Comparison of ENCODE assay signal across 11 mouse cellular contexts in the genomic region with DNA sequence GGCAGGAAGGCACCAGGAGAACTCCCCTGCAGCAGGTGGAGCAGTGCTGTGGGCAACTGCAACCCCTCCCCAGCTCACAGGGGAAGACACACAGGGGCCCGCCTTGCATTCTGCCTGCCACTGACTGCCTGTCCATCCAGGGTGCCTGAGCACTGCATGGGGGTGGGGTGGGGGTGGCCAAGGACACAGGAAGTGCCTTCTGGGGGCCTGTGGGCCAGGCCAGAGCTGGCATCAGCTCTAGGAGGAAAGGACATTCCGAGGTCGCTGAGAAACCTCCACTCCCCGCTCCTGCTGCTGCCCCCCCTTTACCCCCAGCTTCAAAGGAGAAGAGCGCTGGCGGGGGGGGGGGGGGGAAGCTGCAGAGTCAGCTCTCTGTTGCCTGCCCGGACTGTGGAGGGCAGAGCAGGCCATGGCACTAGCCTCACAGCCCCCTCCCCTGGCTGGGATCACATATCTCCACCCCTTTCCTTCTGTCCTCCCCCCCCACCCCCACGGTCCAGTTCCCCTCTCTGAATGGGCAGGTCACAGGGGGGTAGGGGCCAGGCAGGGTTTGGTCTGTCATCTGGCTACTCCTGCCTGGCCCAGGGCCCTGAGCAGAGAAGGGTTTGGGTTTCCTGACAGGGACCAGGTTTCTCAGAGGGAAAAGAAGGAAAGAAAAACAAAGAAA. TPM values are rescaled to one million over a fixed set of nuclear protein-coding genes. Genes with fewer than 3 reads are reported as not detected.
A peak's percentile ranks its signal among the peaks of the same experiment; 100 is the strongest.
DNase-seq lines count a peak whose midpoint lies in the region; ATAC-seq lines count a peak whose summit lies in the region.
"Had no signal": no experiment of that assay in that cellular context is flagged by ENCODE, and none has a peak within 500 bp of the region (broad histone marks: within the 10 kb centered on the region; RNA-seq: fewer than 3 reads in every experiment).

No protein-coding gene starts in this region.

- WGBS in heart, embryonic 15.5 days = 8% methylated on average over 5 of the region's 8 CpGs
- WGBS in forebrain, embryonic 15.5 days = 7% methylated on average over 6 of the region's 8 CpGs
- 5% methylated on average over 6 of the region's 8 CpGs for WGBS in midbrain, embryonic 11.5 days

- no peak; the same call in 1 of the 2 replicates for ATAC-seq in heart, embryonic 15.5 days (replicated peaks; ENCODE audit: insufficient number of reproducible peaks, insufficient read depth, low FRiP score, low read depth)
- ATAC-seq in forebrain, embryonic 15.5 days (replicated peaks) = 0 out of 2 replicates have a peak, but pooled peaks have one; percentile 14
- ATAC-seq in midbrain, embryonic 11.5 days (ENCODE audit: low FRiP score) = peak; percentile 41; the same call in 1 of the 2 replicates
- no peak for ATAC-seq in cerebellum, adult (ENCODE audit: insufficient number of reproducible peaks, low FRiP score, low TSS enrichment)
- ATAC-seq in megakaryocyte-erythroid progenitor cell, adult 5-6 weeks (replicated peaks; ENCODE audit: low FRiP score, low TSS enrichment, poor library complexity, severe bottlenecking) = no peak

- no peak overlapping the region; the same call in 1 of the 2 replicates for H3K9ac ChIP-seq in heart, embryonic 15.5 days
- no peak overlapping the region for H3K9ac ChIP-seq in forebrain, embryonic 15.5 days (replicated peaks)
- 0 out of 2 replicates have a peak overlapping the region, but pooled peaks have one; percentile 26 for H3K9ac ChIP-seq in midbrain, embryonic 11.5 days (ENCODE audit: low read length)

- peaks cover 30% of the 10 kb centered on the region for H3K4me1 ChIP-seq in heart, embryonic 15.5 days (replicated peaks)
- H3K4me1 ChIP-seq in forebrain, embryonic 15.5 days = peaks cover 26% of the 10 kb centered on the region
- peaks cover 29% of the 10 kb centered on the region for H3K4me1 ChIP-seq in midbrain, embryonic 11.5 days (ENCODE audit: control insufficient read depth, insufficient read depth, low read length)

- no peaks in the 10 kb centered on the region for H3K9me3 ChIP-seq in heart, embryonic 15.5 days (replicated peaks)
- no peaks in the 10 kb centered on the region for H3K9me3 ChIP-seq in forebrain, embryonic 15.5 days
- no peaks in the 10 kb centered on the region for H3K9me3 ChIP-seq in midbrain, embryonic 11.5 days (ENCODE audit: control insufficient read depth, low read length)

- no peak overlapping the region for H3K4me3 ChIP-seq in heart, embryonic 15.5 days
- H3K4me3 ChIP-seq in forebrain, embryonic 15.5 days = no peak overlapping the region
- no peak overlapping the region for H3K4me3 ChIP-seq in midbrain, embryonic 11.5 days (ENCODE audit: low read depth, low read length)

- no peaks in the 10 kb centered on the region for H3K36me3 ChIP-seq in heart, embryonic 15.5 days
- peaks cover under 1% of the 10 kb centered on the region; the same call in 1 of the 2 replicates for H3K36me3 ChIP-seq in forebrain, embryonic 15.5 days
- H3K36me3 ChIP-seq in midbrain, embryonic 11.5 days (ENCODE audit: control insufficient read depth, insufficient read depth, low read length) = peaks cover 13% of the 10 kb centered on the region

- 0 out of 2 replicates have a peak overlapping the region, but pooled peaks have one; percentile 6 for H3K4me2 ChIP-seq in heart, embryonic 15.5 days
- no peak overlapping the region for H3K4me2 ChIP-seq in forebrain, embryonic 15.5 days (replicated peaks)
- no peak overlapping the region for H3K4me2 ChIP-seq in midbrain, embryonic 11.5 days

- peaks cover 37% of the 10 kb centered on the region for H3K27me3 ChIP-seq in heart, embryonic 15.5 days
- no peaks in the 10 kb centered on the region for H3K27me3 ChIP-seq in forebrain, embryonic 15.5 days
- H3K27me3 ChIP-seq in midbrain, embryonic 11.5 days (ENCODE audit: control insufficient read depth, insufficient read depth, low read length) = no peaks in the 10 kb centered on the region

- no peak overlapping the region for H3K27ac ChIP-seq in heart, embryonic 15.5 days
- no peak overlapping the region for H3K27ac ChIP-seq in forebrain, embryonic 15.5 days (replicated peaks)
- H3K27ac ChIP-seq in midbrain, embryonic 11.5 days (ENCODE audit: low read depth, low read length) = peak overlapping the region; percentile 21; the same call in 1 of the 2 replicates

- DNase-seq in heart, adult 8-10 months (ENCODE audit: low spot score) = no peak
- peak; percentile 61 for DNase-seq in adrenal gland, postnatal 25 days
- no peak for DNase-seq in midbrain, embryonic 11.5 days (ENCODE audit: low spot score, missing footprints)
- DNase-seq in cerebellum, adult 9-10 months = no peak
- DNase-seq: cerebellum, adult 2 months; lung, postnatal 14 days had no signal

RNA-seq across cellular contexts. Expression of gene Enho, which starts 25.0 kb away (rescaled TPM):
- polyA plus RNA-seq in heart, embryonic 15.5 days (2015; fragmentation: Nextera tagmentation; extraction: Ambion mirVana) = 3.3 and 5.8 TPM in 2 replicates
- 10 to 100 TPM in 2 of 4 experiments, 1 to 10 TPM in 2; 8.9 to 13.9 (median 11.1) TPM for total RNA-seq in heart, adult 8-10 months (2022)
- total RNA-seq in adrenal gland, postnatal 25 days (2021) = 2.0 and 3.9 TPM in 2 replicates
- polyA plus RNA-seq in forebrain, embryonic 15.5 days (2015; fragmentation: Nextera tagmentation; extraction: Ambion mirVana) = 58.3 and 66.4 TPM in 2 replicates
- 30.4 and 32.9 TPM in 2 replicates for polyA plus RNA-seq in midbrain, embryonic 11.5 days (2014; fragmentation: Nextera tagmentation; extraction: Ambion mirVana)
- total RNA-seq in megakaryocyte-erythroid progenitor cell, adult 5-6 weeks (2014; fragmentation: Nextera tagmentation) = not detected in 2 replicates
- not detected in 2 replicates for total RNA-seq in megakaryocyte-erythroid progenitor cell, adult 5-6 weeks (2017)

RNA-seq across cellular contexts. Expression of gene Cntfr, which starts 31.7 kb away (rescaled TPM):
- 2.0 and 3.9 TPM in 2 replicates for polyA plus RNA-seq in heart, embryonic 15.5 days (2015; fragmentation: Nextera tagmentation; extraction: Ambion mirVana)
- 1 to 10 TPM; 2.2 to 5.3 (median 4.9) TPM for total RNA-seq in heart, adult 8-10 months (2022)
- total RNA-seq in adrenal gland, postnatal 25 days (2021) = 46.3 and 49.8 TPM in 2 replicates
- polyA plus RNA-seq in forebrain, embryonic 15.5 days (2015; fragmentation: Nextera tagmentation; extraction: Ambion mirVana) = 15.8 and 16.6 TPM in 2 replicates
- polyA plus RNA-seq in midbrain, embryonic 11.5 days (2014; fragmentation: Nextera tagmentation; extraction: Ambion mirVana) = 25.7 and 33.8 TPM in 2 replicates
- not detected in 2 replicates for total RNA-seq in megakaryocyte-erythroid progenitor cell, adult 5-6 weeks (2014; fragmentation: Nextera tagmentation)
- not detected in 2 replicates for total RNA-seq in megakaryocyte-erythroid progenitor cell, adult 5-6 weeks (2017)
- total RNA-seq: hematopoietic stem cell, adult 5-6 weeks had no signal

RNA-seq across cellular contexts. Expression of gene Il11ra1, which starts 34.6 kb away (rescaled TPM):
- polyA plus RNA-seq in heart, embryonic 15.5 days (2015; fragmentation: Nextera tagmentation; extraction: Ambion mirVana) = 130 and 164 TPM in 2 replicates
- total RNA-seq in heart, adult 8-10 months (2022) = 100 to 1,000 TPM in 3 of 4 experiments, 10 to 100 TPM in 1; 95.9 to 110 (median 104) TPM
- 56.7 and 83.4 TPM in 2 replicates for total RNA-seq in adrenal gland, postnatal 25 days (2021)
- polyA plus RNA-seq in forebrain, embryonic 15.5 days (2015; fragmentation: Nextera tagmentation; extraction: Ambion mirVana) = 23.8 and 26.4 TPM in 2 replicates
- polyA plus RNA-seq in midbrain, embryonic 11.5 days (2014; fragmentation: Nextera tagmentation; extraction: Ambion mirVana) = 55.2 and 57.9 TPM in 2 replicates
- total RNA-seq in megakaryocyte-erythroid progenitor cell, adult 5-6 weeks (2014; fragmentation: Nextera tagmentation) = 21.5 and 39.9 TPM in 2 replicates
- 36.0 and 45.3 TPM in 2 replicates for total RNA-seq in megakaryocyte-erythroid progenitor cell, adult 5-6 weeks (2017)

RNA-seq across cellular contexts. Expression of gene Rpp25l, which starts 48.2 kb away (rescaled TPM):
- 42.7 and 47.4 TPM in 2 replicates for polyA plus RNA-seq in heart, embryonic 15.5 days (2015; fragmentation: Nextera tagmentation; extraction: Ambion mirVana)
- total RNA-seq in heart, adult 8-10 months (2022) = 10 to 100 TPM; 29.7 to 35.8 (median 33.3) TPM
- total RNA-seq in adrenal gland, postnatal 25 days (2021) = 34.5 and 36.2 TPM in 2 replicates
- 58.0 and 70.0 TPM in 2 replicates for polyA plus RNA-seq in forebrain, embryonic 15.5 days (2015; fragmentation: Nextera tagmentation; extraction: Ambion mirVana)
- 69.3 and 85.9 TPM in 2 replicates for polyA plus RNA-seq in midbrain, embryonic 11.5 days (2014; fragmentation: Nextera tagmentation; extraction: Ambion mirVana)
- 37.5 and 44.7 TPM in 2 replicates for total RNA-seq in megakaryocyte-erythroid progenitor cell, adult 5-6 weeks (2014; fragmentation: Nextera tagmentation)
- 33.5 and 38.9 TPM in 2 replicates for total RNA-seq in megakaryocyte-erythroid progenitor cell, adult 5-6 weeks (2017)

RNA-seq across cellular contexts. Expression of gene Dctn3, which starts 57.8 kb away (rescaled TPM):
- 122 and 125 TPM in 2 replicates for polyA plus RNA-seq in heart, embryonic 15.5 days (2015; fragmentation: Nextera tagmentation; extraction: Ambion mirVana)
- total RNA-seq in heart, adult 8-10 months (2022) = 10 to 100 TPM; 69.4 to 71.8 (median 70.7) TPM
- 108 and 120 TPM in 2 replicates for total RNA-seq in adrenal gland, postnatal 25 days (2021)
- polyA plus RNA-seq in forebrain, embryonic 15.5 days (2015; fragmentation: Nextera tagmentation; extraction: Ambion mirVana) = 304 and 307 TPM in 2 replicates
- 154 and 155 TPM in 2 replicates for polyA plus RNA-seq in midbrain, embryonic 11.5 days (2014; fragmentation: Nextera tagmentation; extraction: Ambion mirVana)
- total RNA-seq in megakaryocyte-erythroid progenitor cell, adult 5-6 weeks (2014; fragmentation: Nextera tagmentation) = 63.4 and 81.2 TPM in 2 replicates
- total RNA-seq in megakaryocyte-erythroid progenitor cell, adult 5-6 weeks (2017) = 50.6 and 80.7 TPM in 2 replicates

Comparison
In these comparisons a context has a peak if more than half of its experiments do, and no peak if none do; other contexts are left out.
1. ATAC-seq: peak in forebrain, embryonic 15.5 days (single experiment) and midbrain, embryonic 11.5 days (single experiment); none in heart, embryonic 15.5 days (single experiment), cerebellum, adult (single experiment) and megakaryocyte-erythroid progenitor cell, adult 5-6 weeks (single experiment).